Mouse (Mus musculus) midbrain, embryonic 12.5 days (tissue): ENCODE measurements at regions not wholly inside any gene's neighbourhood (a gene's known extent, or its start where the extent isn't known, plus 50 kb on each side); places are given as distances from the start of the nearest gene placed in this dataset.
A peak's percentile ranks its signal among the peaks of the same experiment; 100 is the strongest.

Experiments
- ATAC-seq: fragments of 200-750 bp; cut with Nextera tagmentation; 2 replicates; pipeline ENCODE4 v1.8.0; 2017; ENCODE audit warnings: low read depth, moderate TSS enrichment, moderate library complexity; ENCODE audit not compliant: low FRiP score
- H3K27ac ChIP-seq: fragments of 300-500 bp; sonication (generic); replicated peaks from 2 replicates; pipeline ENCODE4 v1.5.1; 2016; ENCODE audit warnings: mild to moderate bottlenecking
- H3K27me3 ChIP-seq: fragments of 300-500 bp; sonication (generic); 2 replicates; pipeline ENCODE4 v1.6.1; 2016; ENCODE audit warnings: mild to moderate bottlenecking
- H3K36me3 ChIP-seq: fragments of 300-500 bp; sonication (generic); 2 replicates; pipeline ENCODE4 v1.6.1; 2016
- H3K4me1 ChIP-seq: fragments of 300-500 bp; sonication (generic); 2 replicates; pipeline ENCODE4 v1.6.1; 2016
- H3K4me2 ChIP-seq: fragments of 300-500 bp; sonication (generic); replicated peaks from 2 replicates; pipeline ENCODE4 v1.6.1; 2016; ENCODE audit warnings: mild to moderate bottlenecking, moderate library complexity
- H3K4me3 ChIP-seq: fragments of 300-500 bp; sonication (generic); 2 replicates; pipeline ENCODE4 v1.5.1; 2016; ENCODE audit warnings: mild to moderate bottlenecking
- H3K9ac ChIP-seq: fragments of 300-500 bp; sonication (generic); replicated peaks from 2 replicates; pipeline ENCODE4 v1.6.1; 2016; ENCODE audit warnings: mild to moderate bottlenecking, moderate library complexity
- H3K9me3 ChIP-seq: fragments of 300-500 bp; sonication (generic); 2 replicates; pipeline ENCODE4 v1.6.1; 2016; ENCODE audit warnings: mild to moderate bottlenecking
- WGBS: fragments of 180-500 bp; shearing (Covaris S2); methylation state at CpG from one replicate; pipeline ENCODE4 v1.1.7; 2016; 5-methylcytosine and 5-hydroxymethylcytosine counted together

GRCm38 (mm10) chr4:153224618-153225177 lies 257.9 kb downstream of the Ajap1 start:
- ATAC-seq, result peak; percentile 56; the same call in 1 of the 2 replicates
- 15% methylated on average over 6 of the region's 6 CpGs for WGBS
- H3K4me3 ChIP-seq, result no peak overlapping the region
- no peak overlapping the region for H3K27ac ChIP-seq
- no peaks in the 10 kb centered on the region for H3K9me3 ChIP-seq
- peaks cover 13% of the 10 kb centered on the region; the same call in 1 of the 2 replicates for H3K4me1 ChIP-seq
- H3K9ac ChIP-seq, result no peak overlapping the region
- peaks cover 53% of the 10 kb centered on the region for H3K27me3 ChIP-seq
- H3K36me3 ChIP-seq, result no peaks in the 10 kb centered on the region
- H3K4me2 ChIP-seq, result no peak overlapping the region

GRCm38 (mm10) chr4:153223019-153223418 lies 259.6 kb downstream of the Ajap1 start:
- Histone ChIP-seq H3K4me2 (no peak overlapping the region), H3K9ac (no peak overlapping the region), H3K9me3 (no peaks in the 10 kb centered on the region), H3K27me3 (peaks cover 58% of the 10 kb centered on the region), H3K36me3 (no peaks in the 10 kb centered on the region), H3K4me1 (peaks cover 8% of the 10 kb centered on the region; the same call in 1 of the 2 replicates), H3K4me3 (no peak overlapping the region), H3K27ac (no peak overlapping the region)
- WGBS, result 83% methylated on average over 5 of the region's 5 CpGs
- ATAC-seq, result no peak

GRCm38 (mm10) chr4:153220485-153220884 lies 262.1 kb downstream of the Ajap1 start:
- H3K4me2 ChIP-seq, result no peak overlapping the region
- ATAC-seq, result no peak
- peaks cover 70% of the 10 kb centered on the region for H3K27me3 ChIP-seq
- 35% methylated on average over 5 of the region's 6 CpGs for WGBS
- no peak overlapping the region for H3K9ac ChIP-seq
- peaks cover 8% of the 10 kb centered on the region; the same call in 1 of the 2 replicates for H3K4me1 ChIP-seq
- H3K9me3 ChIP-seq, result no peaks in the 10 kb centered on the region
- H3K36me3 ChIP-seq, result no peaks in the 10 kb centered on the region
- no peak overlapping the region for H3K27ac ChIP-seq
- H3K4me3 ChIP-seq, result no peak overlapping the region

GRCm38 (mm10) chr4:153220074-153220473 lies 262.5 kb downstream of the Ajap1 start:
- ATAC-seq, result no peak
- no peak overlapping the region for H3K27ac ChIP-seq
- no peak overlapping the region for H3K4me3 ChIP-seq
- no peaks in the 10 kb centered on the region for H3K9me3 ChIP-seq
- H3K9ac ChIP-seq, result no peak overlapping the region
- H3K27me3 ChIP-seq, result peaks cover 70% of the 10 kb centered on the region
- H3K4me2 ChIP-seq, result no peak overlapping the region
- 38% methylated on average over 7 of the region's 7 CpGs for WGBS
- peaks cover 8% of the 10 kb centered on the region; the same call in 1 of the 2 replicates for H3K4me1 ChIP-seq
- no peaks in the 10 kb centered on the region for H3K36me3 ChIP-seq

- Histone ChIP-seq H3K27ac (no peak overlapping the region), H3K9ac (no peak overlapping the region), H3K27me3 (peaks cover 80% of the 10 kb centered on the region), H3K9me3 (no peaks in the 10 kb centered on the region), H3K36me3 (no peaks in the 10 kb centered on the region), H3K4me3 (no peak overlapping the region), H3K4me1 (peaks cover 4% of the 10 kb centered on the region; the same call in 1 of the 2 replicates), H3K4me2 (no peak overlapping the region)
- ATAC-seq, result no peak
- 84% methylated on average over 9 of the region's 9 CpGs for WGBS
These were observed 265.1 kb downstream of the Ajap1 start for GRCm38 (mm10) chr4:153217541-153217980.

- H3K4me3 ChIP-seq, result no peak overlapping the region
- 61% methylated on average over 11 of the region's 11 CpGs for WGBS
- H3K9me3 ChIP-seq, result no peaks in the 10 kb centered on the region
- no peaks in the 10 kb centered on the region for H3K36me3 ChIP-seq
- H3K4me2 ChIP-seq, result no peak overlapping the region
- ATAC-seq, result no peak
- H3K27ac ChIP-seq, result no peak overlapping the region
- peaks cover 85% of the 10 kb centered on the region for H3K27me3 ChIP-seq
- peaks cover 6% of the 10 kb centered on the region; the same call in 1 of the 2 replicates for H3K4me1 ChIP-seq
- H3K9ac ChIP-seq, result no peak overlapping the region
These were observed 270.5 kb downstream of the Ajap1 start for GRCm38 (mm10) chr4:153212095-153212494.

GRCm38 (mm10) chr4:153208822-153209221 lies 273.8 kb downstream of the Ajap1 start:
- Histone ChIP-seq H3K9ac (no peak overlapping the region), H3K27me3 (peaks cover 94% of the 10 kb centered on the region), H3K4me2 (no peak overlapping the region), H3K4me3 (no peak overlapping the region), H3K9me3 (no peaks in the 10 kb centered on the region), H3K27ac (no peak overlapping the region), H3K36me3 (no peaks in the 10 kb centered on the region), H3K4me1 (peaks cover 10% of the 10 kb centered on the region; the same call in 1 of the 2 replicates)
- ATAC-seq, result no peak
- WGBS, result 26% methylated on average over 2 of the region's 2 CpGs

- Histone ChIP-seq H3K9ac (no peak overlapping the region), H3K4me1 (peaks cover 10% of the 10 kb centered on the region; the same call in 1 of the 2 replicates), H3K9me3 (no peaks in the 10 kb centered on the region), H3K4me3 (no peak overlapping the region), H3K36me3 (no peaks in the 10 kb centered on the region), H3K4me2 (no peak overlapping the region), H3K27ac (no peak overlapping the region), H3K27me3 (peaks cover 92% of the 10 kb centered on the region)
- no peak for ATAC-seq
- 78% methylated on average over 6 of the region's 6 CpGs for WGBS
These were observed 274.4 kb downstream of the Ajap1 start for GRCm38 (mm10) chr4:153208215-153208614.

- no peak for ATAC-seq
- WGBS, result 81% methylated on average over 11 of the region's 11 CpGs
- Histone ChIP-seq H3K9me3 (no peaks in the 10 kb centered on the region), H3K27ac (no peak overlapping the region), H3K36me3 (no peaks in the 10 kb centered on the region), H3K9ac (no peak overlapping the region), H3K4me3 (no peak overlapping the region), H3K4me2 (no peak overlapping the region), H3K27me3 (peaks cover 95% of the 10 kb centered on the region), H3K4me1 (peaks cover 10% of the 10 kb centered on the region; the same call in 1 of the 2 replicates)
These were observed 275.0 kb downstream of the Ajap1 start for GRCm38 (mm10) chr4:153207578-153208102.

- Histone ChIP-seq H3K9ac (no peak overlapping the region), H3K27ac (no peak overlapping the region), H3K36me3 (no peaks in the 10 kb centered on the region), H3K27me3 (peaks cover 97% of the 10 kb centered on the region), H3K4me2 (no peak overlapping the region), H3K4me3 (no peak overlapping the region), H3K4me1 (peaks cover 10% of the 10 kb centered on the region; the same call in 1 of the 2 replicates), H3K9me3 (no peaks in the 10 kb centered on the region)
- 61% methylated on average over 11 of the region's 11 CpGs for WGBS
- no peak for ATAC-seq
These were observed 275.7 kb downstream of the Ajap1 start for GRCm38 (mm10) chr4:153206789-153207457.

GRCm38 (mm10) chr4:153204764-153205163 lies 277.8 kb downstream of the Ajap1 start:
- H3K36me3 ChIP-seq, result no peaks in the 10 kb centered on the region
- peaks cover 89% of the 10 kb centered on the region for H3K27me3 ChIP-seq
- 63% methylated on average over 7 of the region's 7 CpGs for WGBS
- H3K4me1 ChIP-seq, result peaks cover 11% of the 10 kb centered on the region; the same call in 1 of the 2 replicates
- no peak overlapping the region for H3K4me2 ChIP-seq
- no peak overlapping the region for H3K27ac ChIP-seq
- H3K9me3 ChIP-seq, result no peaks in the 10 kb centered on the region
- no peak overlapping the region for H3K4me3 ChIP-seq
- H3K9ac ChIP-seq, result no peak overlapping the region
- no peak for ATAC-seq
